Mouse (Mus musculus) left cerebral cortex, postnatal 25 days (tissue): ENCODE results near the gene Mamdc4. TPM values are rescaled to one million over a fixed set of nuclear protein-coding genes. Genes with fewer than 3 reads are reported as not detected.

Experiments
- DNase-seq, 2 experiments: peaks; one replicate each; pipeline ENCODE4 v3.0.0; 2022; ENCODE audit warnings: low spot score in 2 of 2, mixed read lengths in 1 of 2
- intact Hi-C: fragments of 180-260 bp; cut with DNase I; formaldehyde crosslinking; loops from one replicate; pipeline ENCODE4 v1.15.1; 2025
- total RNA-seq, 2 experiments: library from RNA; stranded (reverse); gene quantifications; 2 replicates each; pipeline ENCODE4 v1.2.3; 2021

The Mamdc4 gene
- total RNA-seq, result 1 to 10 TPM in 1 of 2 experiments, under 1 TPM in 1; 0.69 to 2.1 TPM

DNA sequence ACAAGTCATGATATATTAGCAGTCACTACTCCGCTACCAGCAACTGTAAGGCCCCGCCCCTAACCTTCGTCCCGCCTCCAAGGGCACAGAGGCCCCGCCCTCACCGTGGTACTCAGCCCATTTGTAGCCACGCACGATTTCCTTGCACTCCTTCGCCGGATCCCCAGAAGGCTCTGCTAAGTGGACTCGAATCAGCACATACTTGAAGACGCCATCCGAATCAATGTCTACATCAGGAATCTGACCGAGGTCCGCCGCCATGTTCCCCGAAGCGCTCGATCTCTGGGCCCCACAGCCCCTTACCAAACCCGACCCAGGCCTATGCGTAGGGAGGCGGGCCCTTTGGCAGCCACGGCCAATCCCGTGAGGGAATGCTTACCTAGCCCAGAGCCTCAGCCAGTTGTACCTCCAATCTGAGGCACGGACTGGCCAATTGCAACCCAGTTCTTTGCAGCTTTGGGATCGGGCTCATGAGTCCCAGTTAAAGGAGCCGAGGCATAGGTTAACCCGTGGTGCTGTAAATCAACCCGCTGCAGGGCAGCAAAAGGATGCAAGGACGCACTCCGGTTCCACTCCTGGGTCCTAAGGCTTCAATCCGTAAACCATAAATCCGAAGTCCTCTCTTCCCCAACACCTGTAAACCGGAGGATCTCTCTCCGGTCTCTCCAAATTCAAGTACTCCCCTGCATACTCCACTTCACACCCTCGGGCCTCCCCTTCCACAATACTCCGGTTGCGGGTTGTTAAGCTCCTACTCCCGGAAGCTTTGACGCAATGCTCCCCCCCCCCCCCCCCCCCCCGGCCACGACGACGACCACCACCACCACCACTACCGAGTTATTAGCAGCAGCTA, at the start of gene Mamdc4, which contains the start of gene Phpt1:
Gene Mamdc4 (minus strand): TSS at position 267 of the 853 bp plus-strand sequence.
Gene Phpt1 (minus strand): TSS at position 646 of the 853 bp plus-strand sequence.
- DNase-seq, result peak; percentile 97 to 98
- intact Hi-C loops, result no loop called here

DNA sequence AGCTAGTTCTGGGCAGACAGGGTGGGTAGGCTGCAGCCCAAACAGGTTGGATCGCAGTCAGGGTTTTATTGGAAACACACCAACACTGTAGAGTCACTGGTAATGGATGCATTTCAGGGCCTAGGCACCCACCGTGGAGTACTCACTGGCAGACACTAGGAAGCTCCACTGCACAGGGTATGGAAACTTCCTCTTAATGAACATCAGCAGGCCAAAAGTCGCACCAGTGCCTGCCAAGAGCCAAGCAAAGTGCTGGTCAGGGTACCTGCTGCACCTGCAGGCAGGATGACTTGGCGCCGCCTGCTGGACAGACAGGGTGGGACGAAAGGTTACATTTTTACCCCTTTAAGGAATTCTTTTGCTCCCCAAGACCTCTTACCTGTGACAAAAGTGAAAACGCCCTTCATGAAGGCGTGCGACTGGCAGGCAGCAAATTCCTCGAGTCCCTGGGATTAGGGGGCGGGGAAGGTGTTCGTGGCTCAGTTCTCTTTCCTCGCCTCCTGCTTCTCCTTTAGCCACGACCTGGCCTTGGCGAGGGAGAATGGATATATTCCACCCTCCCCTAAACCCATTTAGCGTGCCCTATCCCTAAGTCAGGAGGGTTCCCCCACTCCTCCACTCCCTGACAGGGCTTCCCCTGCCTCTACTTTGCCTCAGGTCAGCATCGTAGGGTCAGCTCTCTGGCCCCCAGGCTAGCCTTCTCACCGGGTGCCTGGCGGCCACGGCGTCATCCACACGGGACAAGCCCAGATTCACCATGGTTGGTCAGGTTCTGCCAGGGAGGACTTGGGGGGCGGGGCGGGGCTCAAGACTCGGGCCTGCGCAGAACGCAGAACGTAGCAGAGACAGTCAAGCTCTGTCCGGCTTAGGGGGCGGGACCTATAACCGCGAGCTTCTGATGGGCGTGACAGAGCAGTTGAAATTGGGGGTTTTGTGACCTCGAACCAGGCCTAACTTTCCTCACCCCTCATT, 46.9 kb upstream of the Mamdc4 start, which contains the start of gene Tmem141:
Gene Tmem141 (minus strand): TSS at position 777 of the 972 bp plus-strand sequence.
- intact Hi-C loops, result no loop called here
- DNase-seq, result peak; percentile 83 to 91

DNA sequence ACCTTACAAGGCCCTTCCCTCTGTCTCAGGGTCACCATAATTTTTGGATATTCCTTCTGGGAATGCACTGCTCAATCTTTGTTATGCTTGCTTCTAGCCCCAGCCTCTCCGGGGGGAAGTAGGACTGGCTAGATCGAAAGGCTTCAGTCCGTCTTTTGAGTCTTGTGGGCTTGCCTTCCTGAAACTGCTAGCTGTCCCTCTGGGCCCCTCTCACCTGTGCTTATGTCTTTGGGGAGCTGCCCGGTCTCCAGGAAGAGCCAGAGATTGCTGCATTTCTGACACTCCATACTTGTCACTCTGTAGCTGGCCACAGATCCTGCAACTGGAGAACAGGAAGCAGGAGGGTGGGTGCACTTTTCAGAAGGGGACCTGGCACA, 46.2 kb upstream of the Mamdc4 start:
- intact Hi-C loops, result no loop called here
- DNase-seq, result no peak

DNA sequence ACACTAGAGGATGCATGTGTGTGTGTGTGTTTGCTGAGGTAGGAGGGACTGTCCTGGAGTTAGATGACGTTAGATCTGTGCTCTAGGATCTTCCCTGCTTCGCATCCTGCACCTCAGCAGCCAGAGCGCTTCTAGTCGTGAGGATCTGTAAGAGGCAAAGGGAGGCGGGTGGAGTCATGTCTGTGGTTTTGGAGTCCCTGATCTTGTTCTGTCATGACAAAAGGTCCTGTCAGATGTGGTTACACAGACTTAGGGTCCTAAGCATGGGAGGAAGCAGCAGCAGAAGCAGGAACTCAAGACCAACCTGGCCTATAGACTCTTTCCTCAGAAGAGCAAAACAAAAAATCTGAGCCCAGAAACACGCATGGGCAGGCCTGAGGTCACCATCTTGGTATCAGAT, 45.7 kb upstream of the Mamdc4 start:
- intact Hi-C loops, result no loop called here

DNA sequence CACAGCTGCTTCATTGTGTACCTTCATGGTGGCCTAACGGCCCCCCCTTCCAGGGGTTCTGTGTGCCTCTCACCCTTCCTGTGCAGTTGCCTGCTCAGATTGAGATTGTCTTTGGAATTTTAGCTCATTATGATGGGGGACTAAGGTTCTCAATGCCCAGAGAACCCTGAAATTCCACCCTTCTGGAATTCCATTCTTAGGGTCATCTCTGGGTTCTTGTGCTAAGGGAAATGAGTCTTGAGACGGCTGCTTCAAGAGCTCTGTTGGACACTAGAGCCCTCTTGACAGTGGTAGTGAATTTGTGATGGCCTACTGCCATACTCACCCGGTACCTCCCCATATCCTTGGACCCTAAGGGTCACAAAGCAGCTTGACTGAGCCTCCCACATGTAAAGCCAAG, 42.9 kb upstream of the Mamdc4 start, which contains the start of gene Ccdc183:
Gene Ccdc183 (minus strand): TSS at position 101 of the 400 bp plus-strand sequence.
- intact Hi-C loops, result no loop called here
- DNase-seq, result no peak

More for the DNA sequence above, 45.7 kb upstream of the Mamdc4 start:
- no peak for DNase-seq

DNA sequence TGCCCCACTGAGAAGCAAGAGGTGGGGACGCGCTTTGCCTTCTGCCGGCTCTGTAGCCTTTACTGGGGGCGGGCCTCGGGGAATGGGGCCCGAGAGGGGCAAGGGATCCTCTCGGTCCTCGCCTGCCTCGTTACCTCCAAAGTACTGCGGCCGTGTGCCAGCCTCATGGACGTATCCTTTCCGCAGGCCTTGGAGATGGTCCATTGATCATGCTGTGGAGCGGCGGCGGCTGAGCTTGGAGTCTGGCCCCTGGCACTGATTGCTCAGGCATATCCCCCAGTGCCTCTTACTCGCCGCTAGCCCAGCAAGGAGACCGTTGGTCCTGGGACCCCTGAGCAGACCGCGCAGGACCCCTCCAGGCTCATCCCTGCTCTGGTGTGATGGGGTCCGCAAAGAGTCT, 41.8 kb upstream of the Mamdc4 start:
- no peak for DNase-seq
- intact Hi-C loops, result no loop called here

DNA sequence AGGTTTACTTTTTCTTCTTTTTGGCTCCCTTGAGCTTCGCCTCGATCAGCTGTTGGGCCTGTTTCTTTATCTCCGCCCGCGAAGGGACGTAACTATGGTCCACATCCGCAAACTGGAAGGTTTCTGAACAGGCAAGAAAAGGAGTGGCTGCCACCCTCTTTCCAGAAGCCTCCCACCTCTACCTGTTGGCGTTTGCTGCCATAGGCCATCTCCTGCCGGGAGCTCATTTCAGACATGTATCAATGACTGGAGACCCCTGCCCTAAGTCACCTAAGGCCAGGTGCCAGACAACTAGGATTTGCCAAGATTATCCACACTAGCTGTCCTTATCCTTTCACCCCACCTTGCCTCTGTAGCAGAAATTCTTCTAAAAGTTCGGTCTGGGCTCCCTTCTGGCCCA, 34.0 kb upstream of the Mamdc4 start:
- no peak for DNase-seq
- intact Hi-C loops, result no loop called here

DNA sequence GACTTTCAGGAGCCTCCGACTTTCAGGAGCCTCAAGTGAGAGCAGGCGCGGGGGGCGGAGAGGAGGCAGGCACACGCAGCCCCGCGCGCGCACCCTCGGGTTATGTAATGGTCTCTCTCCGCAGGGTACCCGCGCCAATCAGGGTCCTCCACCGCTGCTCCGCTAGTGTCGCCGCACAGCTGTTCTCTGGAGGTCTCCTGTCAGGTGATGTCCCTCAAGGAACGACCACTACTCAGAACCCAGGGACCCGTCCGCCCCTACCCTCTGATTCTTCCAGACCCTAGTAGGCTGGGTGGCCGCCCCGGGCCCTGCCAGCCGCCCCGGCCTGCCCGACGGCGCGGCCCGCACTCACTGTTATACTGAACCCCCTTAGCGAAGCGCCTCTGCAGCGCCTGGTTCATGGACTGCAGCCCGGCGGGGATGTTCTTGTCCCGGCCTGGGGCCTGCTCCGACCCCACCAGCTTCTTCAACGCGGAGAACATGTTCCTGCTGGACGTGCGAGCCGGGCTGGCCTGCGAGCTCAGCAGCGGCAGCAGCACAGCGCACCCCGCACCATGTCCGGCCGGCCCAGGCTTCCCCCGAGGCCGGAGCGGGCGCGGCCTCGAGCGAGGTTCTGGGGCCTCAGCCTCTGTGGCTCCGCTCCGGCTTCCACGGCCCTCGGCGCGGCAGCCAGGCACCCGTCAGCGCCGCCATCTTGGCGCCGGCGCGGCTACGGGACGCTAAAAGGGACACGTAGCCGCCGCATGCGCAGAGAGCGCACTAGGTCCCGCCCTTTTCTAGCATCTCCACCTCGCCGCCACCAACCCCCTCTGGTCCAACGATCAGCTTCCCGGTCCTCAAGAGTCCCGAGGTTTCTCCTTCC, 33.3 kb upstream of the Mamdc4 start, which contains the start of gene Rabl6:
Gene Rabl6 (minus strand): TSS at position 761 of the 862 bp plus-strand sequence.
- peak; percentile 93 to 94 for DNase-seq
- intact Hi-C loops, result no loop called here

DNA sequence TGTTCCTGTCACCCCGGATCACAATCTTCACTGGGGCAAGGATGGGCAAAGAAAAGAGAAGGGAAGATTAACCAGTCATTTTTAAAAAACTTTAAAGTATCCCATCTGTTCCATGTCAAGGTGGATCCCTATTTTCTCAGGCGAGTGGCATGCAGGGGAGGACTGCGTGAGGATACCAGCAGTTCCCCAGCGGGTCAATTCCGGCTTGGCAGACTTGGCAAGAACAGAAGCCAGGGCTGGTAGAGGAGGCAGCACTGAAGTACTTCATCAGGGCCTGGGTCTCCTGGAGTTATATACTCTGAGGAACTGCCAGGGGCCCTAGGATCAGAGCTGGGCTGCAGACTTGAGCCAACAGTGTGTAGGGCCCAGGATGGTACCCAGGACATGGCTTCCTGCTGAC, 27.9 kb upstream of the Mamdc4 start:
- DNase-seq, result no peak
- intact Hi-C loops, result no loop called here

DNA sequence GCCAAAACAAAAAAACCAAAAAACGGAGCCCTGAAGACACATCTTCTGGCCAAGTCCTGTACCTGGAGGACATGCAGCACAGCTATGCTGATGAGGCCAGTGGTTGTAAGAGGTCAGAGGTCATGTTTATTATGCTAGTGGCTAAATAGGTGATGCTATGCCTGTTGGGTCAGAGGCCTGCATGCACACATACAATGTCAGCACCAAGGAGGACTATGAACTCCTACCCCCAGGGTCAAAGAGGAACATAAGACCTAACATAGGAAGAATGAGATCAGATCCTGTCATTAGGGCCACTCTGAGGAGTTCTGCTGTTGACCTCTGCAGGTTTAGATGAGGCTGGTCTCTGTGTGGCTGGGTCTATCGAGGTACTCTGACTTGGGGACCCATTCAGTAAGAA, 25.4 kb upstream of the Mamdc4 start:
- intact Hi-C loops, result no loop called here
- no peak for DNase-seq

DNA sequence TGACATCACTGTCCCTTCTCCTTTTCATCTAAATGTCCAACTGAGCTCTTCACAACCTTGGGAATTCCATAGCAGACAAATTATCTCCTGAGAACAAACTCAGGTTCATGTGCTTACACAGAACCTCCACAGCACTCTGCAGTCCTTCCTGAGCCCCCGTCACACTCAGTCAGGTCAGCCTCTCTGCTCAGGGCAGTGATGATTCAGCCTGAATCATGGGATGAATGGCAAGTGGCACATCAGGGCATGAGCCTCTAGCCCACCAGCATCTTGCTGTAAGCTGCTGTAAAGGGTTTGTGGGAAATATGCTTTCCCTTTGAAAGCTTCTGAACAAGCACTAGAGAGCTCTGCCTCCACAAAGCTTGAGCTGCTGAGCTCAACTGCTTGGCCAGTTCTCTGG, 24.1 kb upstream of the Mamdc4 start:
- intact Hi-C loops, result no loop called here

DNA sequence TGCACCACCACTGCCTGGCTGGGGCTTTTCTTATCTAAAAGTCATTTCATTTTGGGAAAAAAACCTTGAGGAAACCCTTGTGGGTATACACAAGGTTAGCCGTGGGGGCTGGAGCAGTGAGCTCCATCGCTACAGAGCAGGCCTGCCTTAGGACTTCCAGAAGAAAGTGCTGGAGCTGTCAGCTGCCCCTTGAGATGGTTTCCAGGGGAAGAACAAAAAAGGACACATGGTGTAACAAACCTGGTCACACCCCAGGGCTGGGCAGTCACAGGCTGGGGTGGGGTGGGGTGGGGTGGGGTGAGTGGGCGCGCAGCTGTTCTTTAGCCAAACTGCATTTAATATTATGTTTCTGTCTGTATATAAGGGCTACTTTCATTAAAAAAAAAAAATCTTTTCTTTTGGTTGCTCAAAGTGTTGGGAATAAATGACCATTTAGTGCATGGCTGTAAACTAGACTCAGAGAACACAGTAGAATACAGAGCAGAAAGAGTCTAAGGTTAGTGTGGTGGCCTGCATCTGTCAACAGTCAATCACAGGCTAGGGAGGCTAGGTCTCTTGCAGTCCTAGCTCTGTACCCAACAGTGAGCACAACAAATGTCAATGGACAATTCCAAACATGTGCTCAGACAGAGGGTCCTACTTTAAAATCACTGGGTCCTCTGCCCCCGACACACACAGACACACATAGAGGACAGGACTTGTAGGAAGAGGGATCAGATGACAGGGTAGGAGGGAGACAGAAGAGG, 22.3 kb upstream of the Mamdc4 start:
- DNase-seq, result no peak
- intact Hi-C loops, result no loop called here

More for the DNA sequence above, 24.1 kb upstream of the Mamdc4 start:
- DNase-seq, result no peak

DNA sequence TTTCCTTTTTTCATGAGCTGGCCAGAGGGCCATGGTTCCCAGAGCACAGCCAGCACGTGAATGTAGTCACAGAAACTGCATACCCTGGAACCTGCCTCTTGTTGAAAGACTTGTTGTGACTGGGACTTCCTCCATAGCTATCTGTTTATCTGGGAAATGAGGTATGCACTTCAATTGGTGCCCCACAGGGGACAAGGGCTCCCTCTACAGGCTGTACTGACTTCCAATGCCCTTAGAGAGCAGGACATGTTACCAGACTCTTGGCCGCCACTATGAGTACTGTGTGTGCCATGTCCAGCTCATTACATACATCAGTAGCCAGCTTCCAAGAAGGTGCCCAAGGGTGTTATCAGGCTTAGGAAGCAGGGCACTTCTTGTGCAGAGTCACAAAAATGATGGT, 17.2 kb upstream of the Mamdc4 start:
- peak in 1 of 2 experiments; percentile 50 for DNase-seq

DNA sequence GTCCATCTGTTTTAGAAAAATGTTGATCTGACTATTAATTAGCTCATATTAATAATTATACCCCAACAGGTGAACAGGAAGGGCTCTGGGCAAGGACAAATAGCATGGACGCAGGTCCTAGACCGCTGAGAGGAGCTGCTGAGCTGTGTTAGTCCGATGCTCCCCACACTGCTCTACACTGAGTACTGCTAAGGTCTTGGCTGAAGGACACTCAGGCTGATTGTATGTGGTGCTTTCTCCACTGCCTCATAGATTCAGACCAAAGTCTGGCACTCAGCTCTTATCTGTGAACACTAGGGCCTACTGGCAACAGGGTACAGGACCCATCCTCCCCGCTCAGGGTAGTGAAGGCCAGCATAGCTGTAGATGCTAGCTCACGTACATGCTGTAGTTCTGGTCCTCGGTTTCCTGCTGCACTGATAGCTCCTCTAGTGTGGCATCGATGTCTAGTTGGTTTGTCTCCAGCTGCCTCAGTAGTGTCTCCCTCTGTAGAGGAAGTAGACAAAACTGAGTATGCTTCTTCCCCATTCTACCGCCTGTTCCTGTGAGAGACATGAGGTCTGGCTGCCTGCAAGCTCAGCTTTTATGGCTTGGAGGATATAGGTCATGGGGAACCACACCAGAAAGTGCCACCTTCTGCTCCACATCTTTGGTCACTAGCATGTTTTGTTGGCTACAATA, 13.7 kb upstream of the Mamdc4 start:
- peak in 1 of 2 experiments; percentile 38 for DNase-seq
- intact Hi-C loops, result no loop called here

More for the DNA sequence above, 17.2 kb upstream of the Mamdc4 start:
- intact Hi-C loops, result no loop called here

DNA sequence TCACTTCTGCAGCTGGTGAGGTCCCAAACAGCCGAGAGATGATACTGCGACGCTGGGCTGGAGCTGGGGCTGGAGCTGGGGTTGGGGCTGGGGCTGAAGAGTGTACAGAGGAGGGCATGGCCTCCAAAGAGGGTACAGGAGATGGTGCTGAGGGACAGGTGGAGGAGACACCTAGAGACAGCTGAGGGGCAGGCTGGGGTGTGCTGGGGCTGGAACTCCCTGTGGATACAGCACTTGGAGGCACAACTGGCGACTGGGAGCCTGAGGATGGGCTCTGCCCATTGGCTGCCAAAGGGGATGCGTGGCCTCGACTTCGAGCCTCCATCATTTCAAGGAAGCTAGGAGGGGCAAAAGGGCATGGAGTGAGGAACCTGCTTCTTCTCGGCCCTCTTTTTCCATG, 12.6 kb upstream of the Mamdc4 start:
- DNase-seq, result no peak
- intact Hi-C loops, result no loop called here

DNA sequence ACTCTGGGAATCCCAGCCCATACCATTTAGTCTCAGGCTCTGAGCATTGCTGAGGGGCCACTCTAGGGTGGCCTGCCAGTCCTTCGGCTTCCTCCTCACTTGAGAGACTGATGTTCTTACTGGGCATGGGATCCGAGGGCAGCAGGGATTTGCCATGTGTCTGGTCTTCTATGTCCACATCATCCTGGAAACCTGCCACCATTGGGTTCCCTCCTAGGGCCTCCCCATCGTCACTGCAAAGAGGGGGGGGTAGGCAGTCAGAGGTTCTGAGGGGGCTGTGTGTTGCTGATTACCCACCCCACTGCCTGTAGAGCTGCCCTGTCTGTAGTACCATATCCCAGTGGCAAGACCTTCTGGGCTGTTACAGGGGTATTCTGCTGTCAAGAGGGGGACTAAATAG, 11.0 kb upstream of the Mamdc4 start:
- intact Hi-C loops, result no loop called here
- no peak for DNase-seq

DNA sequence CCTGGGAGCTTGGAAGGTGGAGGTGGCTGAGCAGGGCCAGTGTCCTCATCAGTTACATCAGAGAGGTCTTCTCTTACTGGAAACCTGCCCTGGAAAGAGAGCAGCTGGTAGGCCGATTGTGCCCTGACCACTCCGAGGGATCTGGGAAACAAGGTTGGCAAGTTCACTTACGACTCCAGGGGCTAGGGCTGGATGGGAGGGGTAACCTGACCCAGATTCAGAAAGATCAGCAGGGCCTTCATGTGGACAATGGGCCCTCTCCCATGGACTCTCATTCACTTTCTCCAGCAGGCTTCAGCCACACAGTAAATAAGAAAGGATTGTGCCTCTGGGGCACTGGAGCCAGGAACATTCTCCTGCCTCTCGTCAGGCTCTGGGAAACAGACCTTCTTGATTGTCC, 10.2 kb upstream of the Mamdc4 start:
- peak in 1 of 2 experiments; percentile 33 for DNase-seq
- intact Hi-C loops, result no loop called here

DNA sequence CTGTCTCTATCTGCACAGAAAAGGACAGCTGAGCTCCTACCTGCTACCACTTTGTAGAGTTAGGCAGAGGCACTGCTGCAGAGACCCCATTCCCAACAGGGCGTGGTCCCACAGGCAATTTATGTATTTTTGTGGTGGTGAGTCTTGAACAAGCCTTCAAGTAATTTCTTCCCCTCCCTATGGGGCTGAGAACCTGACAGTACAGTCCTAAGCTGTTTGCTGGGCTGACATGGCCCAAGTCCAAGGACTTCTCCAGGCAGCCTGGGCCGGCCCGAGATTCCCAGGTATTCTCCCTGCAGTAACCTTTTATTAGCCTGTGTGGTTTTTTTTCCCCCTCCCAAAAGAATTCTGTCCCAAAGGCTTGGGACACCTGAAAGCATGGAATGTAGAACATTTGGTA, 9.5 kb upstream of the Mamdc4 start:
- no peak for DNase-seq
- intact Hi-C loops, result no loop called here
